Mouse (Mus musculus) CH12.LX (cell line): ENCODE results near the gene Cdk17. TPM values are rescaled to one million over a fixed set of nuclear protein-coding genes. Genes with fewer than 3 reads are reported as not detected.

Source experiments
- DNase-seq: peaks from one replicate; pipeline ENCODE4 v3.0.0-alpha.2; 2013; ENCODE audit errors: extremely low read depth
- H3K27ac ChIP-seq: 2 replicates; pipeline ENCODE4 v1.5.1; 2012; ENCODE audit warnings: low read depth, mild to moderate bottlenecking, control low read depth, moderate library complexity; ENCODE audit not compliant: insufficient read depth
- H3K27me3 ChIP-seq: replicated peaks from 2 replicates; pipeline ENCODE3; 2012; ENCODE audit warnings: inconsistent platforms
- H3K36me3 ChIP-seq, 2 experiments: replicated peaks in 1 of 2; 2 replicates each; pipeline versions ENCODE3 to v1.6.1; 2012; ENCODE audit warnings: inconsistent platforms in 1 of 2, low read length in 1 of 2, mild to moderate bottlenecking in 1 of 2, mixed read lengths in 1 of 2, moderate library complexity in 1 of 2; ENCODE audit not compliant: control insufficient read depth in 1 of 2, insufficient read depth in 1 of 2
- H3K4me1 ChIP-seq, 2 experiments: 2 replicates each; pipeline ENCODE4 v1.6.1; 2012; ENCODE audit warnings: inconsistent platforms in 1 of 2, moderate library complexity in 1 of 2; ENCODE audit not compliant: insufficient read depth in 2 of 2, control insufficient read depth in 1 of 2
- H3K4me2 ChIP-seq: 2 replicates; pipeline ENCODE4 v1.6.1; 2012; ENCODE audit warnings: low read depth, mild to moderate bottlenecking, control low read depth; ENCODE audit not compliant: poor library complexity, insufficient read depth, severe bottlenecking
- H3K4me3 ChIP-seq, 3 experiments: fragments of 150-350 bp in 1 of 3; sonication (generic) in 1 of 3; replicated peaks in 1 of 3; 2 replicates each; pipeline versions ENCODE3 to v1.5.1; 2011 to 2012; ENCODE audit warnings: low read depth in 2 of 3, low read length in 2 of 3, mild to moderate bottlenecking in 2 of 3, moderate library complexity in 2 of 3, control low read depth in 1 of 3, improper control_type of control experiment in 1 of 3, inconsistent platforms in 1 of 3, mixed read lengths in 1 of 3; ENCODE audit not compliant: poor library complexity in 1 of 3
- H3K79me2 ChIP-seq: replicated peaks from 2 replicates; pipeline ENCODE4 v1.6.1; 2012; ENCODE audit warnings: mild to moderate bottlenecking, moderate library complexity; ENCODE audit not compliant: control insufficient read depth, poor library complexity, insufficient read depth, severe bottlenecking; ENCODE audit errors: extremely low read depth
- H3K9ac ChIP-seq: 2 replicates; pipeline ENCODE4 v1.6.1; 2012; ENCODE audit warnings: low read depth, mild to moderate bottlenecking, control low read depth, moderate library complexity; ENCODE audit not compliant: insufficient read depth
- H3K9me3 ChIP-seq: replicated peaks from 2 replicates; pipeline ENCODE3; 2012; ENCODE audit warnings: low read length, inconsistent platforms, mixed read lengths
- BHLHE40 ChIP-seq: IDR thresholded peaks from 2 replicates; pipeline ENCODE4 v1.6.1; 2011; ENCODE audit warnings: mild to moderate bottlenecking, low read depth, low read length, improper control_type of control experiment
- CHD1 ChIP-seq: IDR thresholded peaks from 2 replicates; pipeline ENCODE4 v1.6.1; 2012; ENCODE audit warnings: low read depth, low read length, improper control_type of control experiment, inconsistent platforms
- CHD2 ChIP-seq: IDR thresholded peaks from 2 replicates; pipeline ENCODE4 v1.6.1; 2011; ENCODE audit warnings: low read length, improper control_type of control experiment
- E2F4 ChIP-seq: IDR thresholded peaks from 2 replicates; pipeline ENCODE4 v1.6.1; 2011; ENCODE audit warnings: low read depth, low read length, improper control_type of control experiment; ENCODE audit not compliant: insufficient replicate concordance
- ELF1 ChIP-seq: IDR thresholded peaks from 2 replicates; pipeline ENCODE4 v1.6.1; 2014; ENCODE audit warnings: low read depth, mild to moderate bottlenecking, inconsistent platforms, low read length, improper control_type of control experiment
- JUN ChIP-seq: IDR thresholded peaks from 2 replicates; pipeline ENCODE4 v1.6.1; 2011; ENCODE audit warnings: low read depth, mild to moderate bottlenecking, low read length, improper control_type of control experiment, moderate library complexity; ENCODE audit not compliant: insufficient read depth
- MAFK ChIP-seq: IDR thresholded peaks from 2 replicates; pipeline ENCODE4 v1.6.1; 2011; ENCODE audit warnings: low read length, improper control_type of control experiment; ENCODE audit not compliant: insufficient replicate concordance
- MXI1 ChIP-seq: IDR thresholded peaks from 2 replicates; pipeline ENCODE4 v1.6.1; 2011; ENCODE audit warnings: mild to moderate bottlenecking, low read depth, low read length, improper control_type of control experiment
- NELFE ChIP-seq: IDR thresholded peaks from 2 replicates; pipeline ENCODE4 v1.6.1; 2011; ENCODE audit warnings: low read depth, low read length, improper control_type of control experiment
- PAX5 ChIP-seq: IDR thresholded peaks from 2 replicates; pipeline ENCODE4 v1.6.1; 2012; ENCODE audit warnings: low read length, inconsistent platforms, mixed read lengths
- POLR2AphosphoS2 ChIP-seq: IDR thresholded peaks from 2 replicates; pipeline ENCODE4 v1.6.1; 2011; ENCODE audit warnings: low read depth, low read length, improper control_type of control experiment
- RCOR1 ChIP-seq: conservative IDR thresholded peaks from 2 replicates; pipeline ENCODE4 v1.6.1; 2012; ENCODE audit warnings: low read depth, mild to moderate bottlenecking, inconsistent platforms, low read length, improper control_type of control experiment
- SIN3A ChIP-seq: IDR thresholded peaks from 2 replicates; pipeline ENCODE4 v1.6.1; 2012; ENCODE audit warnings: low read length, improper control_type of control experiment, inconsistent platforms
- TBP ChIP-seq: conservative IDR thresholded peaks from 2 replicates; pipeline ENCODE4 v1.6.1; 2011; ENCODE audit warnings: low read depth, low read length, improper control_type of control experiment
- TCF12 ChIP-seq: IDR thresholded peaks from 2 replicates; pipeline ENCODE4 v1.6.1; 2014; ENCODE audit warnings: low read depth, mild to moderate bottlenecking, inconsistent platforms, low read length, improper control_type of control experiment
- UBTF ChIP-seq: IDR thresholded peaks from 2 replicates; pipeline ENCODE4 v1.6.1; 2012; ENCODE audit warnings: low read depth, mild to moderate bottlenecking, inconsistent platforms, low read length, improper control_type of control experiment, moderate library complexity
- USF1 ChIP-seq: IDR thresholded peaks from 2 replicates; pipeline ENCODE4 v1.6.1; 2014; ENCODE audit warnings: low read depth, mild to moderate bottlenecking, inconsistent platforms, low read length, improper control_type of control experiment
- USF2 ChIP-seq: conservative IDR thresholded peaks from 2 replicates; pipeline ENCODE4 v1.6.1; 2011; ENCODE audit warnings: low read depth, low read length, improper control_type of control experiment
- ZC3H11A ChIP-seq: IDR thresholded peaks from 2 replicates; pipeline ENCODE4 v1.6.1; 2012; ENCODE audit warnings: low read depth, mild to moderate bottlenecking, inconsistent platforms, low read length, improper control_type of control experiment
- ZKSCAN1 ChIP-seq: IDR thresholded peaks from 2 replicates; pipeline ENCODE4 v1.6.1; 2012; ENCODE audit warnings: low read depth, inconsistent platforms, low read length, improper control_type of control experiment, borderline replicate concordance
- ZMIZ1 ChIP-seq: IDR thresholded peaks from 2 replicates; pipeline ENCODE4 v1.6.1; 2012; ENCODE audit warnings: low read depth, mild to moderate bottlenecking, inconsistent platforms, low read length, improper control_type of control experiment
- dilution Hi-C: fragments of 300-500 bp; cut with MboI; formaldehyde crosslinking; loops from 2 replicates; pipeline ENCODE4 v1.14.3; 2020; ENCODE audit warnings: low sequenced_read_pairs; ENCODE audit not compliant: extremely low pct_unique_long_range_greater_than_20kb, extremely low pct_ligation_motif_present
- in situ Hi-C: fragments of 300-500 bp; cut with MboI; formaldehyde crosslinking; loops from 3 replicates; pipeline ENCODE4 v1.14.3; 2019; ENCODE audit warnings: low sequenced_read_pairs, low pct_ligation_motif_present, low pct_unique_long_range_greater_than_20kb, mixed read lengths
- polyA plus RNA-seq: library from polyadenylated mRNA; unstranded; fragments of >175 nt; gene quantifications from 2 replicates; pipeline ENCODE4 v1.2.1, GENCODE M21; 2012; ENCODE audit warnings: low read depth; ENCODE audit not compliant: insufficient read length
- total RNA-seq, 2 experiments: library from RNA; depleted of rRNA; stranded (reverse); fragments of 300-350 nt in 1 of 2; fragments of >200 nt in 1 of 2; gene quantifications; 2 replicates each; pipeline ENCODE4 v1.2.3; 2012 to 2014

Cdk17 gene
- total and polyA plus RNA-seq, 3 experiments, result 23.4 to 51.3 (median 28.5) TPM

DNA sequence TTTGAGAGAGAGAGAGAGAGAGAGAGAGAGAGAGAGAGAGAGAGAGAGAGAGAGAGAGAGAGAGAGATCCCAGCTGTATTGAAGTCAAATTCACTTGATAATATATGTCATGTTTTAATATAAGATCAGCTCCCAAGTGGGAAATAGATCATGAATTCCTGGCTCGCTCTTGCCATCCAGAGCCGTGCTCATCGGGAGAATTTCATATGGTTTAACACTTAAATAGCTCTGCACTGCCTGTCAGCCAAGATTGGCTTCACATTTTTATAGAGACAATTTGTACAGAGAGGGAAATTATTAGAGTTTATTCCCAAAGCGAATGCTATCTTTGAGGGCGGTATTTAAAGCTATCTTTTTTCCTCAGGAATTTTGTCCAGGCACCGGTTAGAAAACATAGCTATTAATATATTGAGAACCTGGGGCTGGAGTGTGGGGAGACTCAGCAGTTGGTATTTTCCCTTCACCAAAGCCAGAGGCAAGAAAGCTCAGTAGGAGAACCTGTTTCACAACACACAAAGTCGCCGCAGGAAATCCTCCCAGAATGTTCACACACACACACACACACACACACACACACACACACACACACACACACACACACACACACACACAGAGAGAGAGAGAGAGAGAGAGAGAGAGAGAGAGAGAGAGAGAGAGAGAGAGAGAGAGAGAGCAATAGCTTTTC lies 17.9 kb upstream of the Cdk17 start:
- Histone ChIP-seq H3K4me1 (peaks cover 0 to 7% of the 10 kb centered on the region in 2 experiments; a peak in 2 of 4 replicates), H3K27ac (no peak overlapping the region), H3K4me2 (no peak overlapping the region), H3K9ac (no peak overlapping the region), H3K79me2 (no peaks in the 10 kb centered on the region), H3K9me3 (no peaks in the 10 kb centered on the region)
- in situ Hi-C loops, result no loop called here
- TF ChIP-seq USF2, result no peak
- TF ChIP-seq MAFK, result no peak
- no peak for TF ChIP-seq TBP
- no peak for TF ChIP-seq SIN3A
- no peak for TF ChIP-seq PAX5
- TF ChIP-seq JUN, result no peak
- TF ChIP-seq ELF1, result no peak
- no peak for TF ChIP-seq USF1
- no peak for TF ChIP-seq POLR2AphosphoS2
- no peak for TF ChIP-seq CHD2
- no peak for TF ChIP-seq ZMIZ1
- TF ChIP-seq NELFE, result no peak
- TF ChIP-seq TCF12, result no peak
- no peak for TF ChIP-seq CHD1
- TF ChIP-seq MXI1, result no peak
- TF ChIP-seq UBTF, result no peak
- TF ChIP-seq E2F4, result no peak
- no peak for TF ChIP-seq RCOR1
- TF ChIP-seq ZKSCAN1, result no peak
- TF ChIP-seq, all 38 proteins: peak for 0
- dilution Hi-C loops, result no loop called here
- Histone ChIP-seq H3K27me3 (peaks cover 2% of the 10 kb centered on the region), H3K36me3 (no peaks in the 10 kb centered on the region), H3K4me3 (no peak overlapping the region)
- no peak for DNase-seq

DNA sequence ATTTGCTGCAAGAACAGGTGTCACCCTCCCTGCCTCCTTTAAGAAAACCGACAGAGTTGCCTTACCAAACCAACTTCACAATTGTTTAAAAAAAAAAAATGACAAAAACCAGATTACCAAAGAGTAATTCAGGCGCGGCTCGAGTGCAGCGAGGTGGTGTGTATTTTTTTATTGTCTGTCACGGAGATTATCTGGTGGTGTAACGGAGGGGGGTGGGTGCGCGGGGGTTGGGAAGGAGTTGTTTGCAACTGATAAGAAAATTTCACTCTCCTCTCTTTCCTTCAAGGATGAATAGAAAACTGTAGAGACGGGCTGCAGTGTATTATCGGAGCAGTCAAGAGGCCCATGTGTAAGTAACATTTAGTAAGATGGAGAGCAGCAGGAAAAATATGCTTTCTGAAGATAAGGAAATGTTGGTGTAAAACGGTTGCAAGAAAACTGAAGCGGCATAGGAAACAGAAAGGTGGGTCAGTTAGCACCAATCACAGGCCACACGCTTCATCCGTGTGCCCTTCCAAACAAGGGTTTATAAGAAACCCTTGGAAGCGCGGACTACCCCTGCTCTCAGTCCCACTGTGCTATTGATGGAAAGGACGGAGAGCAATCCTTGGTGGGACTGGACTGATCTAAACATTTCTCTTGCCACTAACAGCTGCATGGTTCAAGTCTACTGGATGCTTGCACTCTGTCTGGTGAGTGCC lies 17.2 kb upstream of the Cdk17 start:
- in situ Hi-C loops, result no loop called here
- no peak overlapping the region for H3K4me2 ChIP-seq
- no peak overlapping the region for H3K4me3 ChIP-seq
- no peaks in the 10 kb centered on the region for H3K9me3 ChIP-seq
- H3K27ac ChIP-seq, result no peak overlapping the region
- H3K79me2 ChIP-seq, result no peaks in the 10 kb centered on the region
- H3K9ac ChIP-seq, result no peak overlapping the region
- dilution Hi-C loops, result no loop called here
- H3K36me3 ChIP-seq, result no peaks in the 10 kb centered on the region
- DNase-seq, result no peak
- peaks cover 2% of the 10 kb centered on the region for H3K27me3 ChIP-seq
- TF ChIP-seq SIN3A, result no peak
- no peak for TF ChIP-seq ZKSCAN1
- TF ChIP-seq ZC3H11A, result no peak
- TF ChIP-seq BHLHE40, result no peak
- no peak for TF ChIP-seq USF1
- peaks cover 0 to 5% of the 10 kb centered on the region in 2 experiments; a peak in 2 of 4 replicates for H3K4me1 ChIP-seq
